Mouse (Mus musculus) heart, embryonic 11.5 days (tissue): ENCODE data around the gene Dmap1. TPM values are rescaled to one million over a fixed set of nuclear protein-coding genes. Genes with fewer than 3 reads are reported as not detected.

Experiments used
- ATAC-seq: fragments of 200-750 bp; cut with Nextera tagmentation; replicated peaks from 2 replicates; pipeline ENCODE4 v1.8.0; 2017; ENCODE audit warnings: moderate library complexity; ENCODE audit not compliant: insufficient number of reproducible peaks, low FRiP score, low TSS enrichment
- H3K27ac ChIP-seq: fragments of 300-500 bp; sonication (generic); 2 replicates; pipeline ENCODE4 v1.5.1; 2014; ENCODE audit warnings: mild to moderate bottlenecking, low read depth, low read length
- H3K27me3 ChIP-seq: fragments of 300-500 bp; sonication (generic); 2 replicates; pipeline ENCODE4 v1.6.1; 2014; ENCODE audit warnings: mild to moderate bottlenecking, low read length, mixed read lengths; ENCODE audit not compliant: control insufficient read depth, insufficient read depth
- H3K36me3 ChIP-seq: fragments of 300-500 bp; sonication (generic); 2 replicates; pipeline ENCODE4 v1.6.1; 2014; ENCODE audit warnings: mild to moderate bottlenecking, low read length, moderate library complexity, mixed read lengths; ENCODE audit not compliant: control insufficient read depth, insufficient read depth
- H3K4me1 ChIP-seq: fragments of 300-500 bp; sonication (generic); 2 replicates; pipeline ENCODE4 v1.6.1; 2014; ENCODE audit warnings: low read length; ENCODE audit not compliant: control insufficient read depth, insufficient read depth
- H3K4me2 ChIP-seq: fragments of 300-500 bp; sonication (generic); 2 replicates; pipeline ENCODE4 v1.6.1; 2014; ENCODE audit warnings: mild to moderate bottlenecking, moderate library complexity
- H3K4me3 ChIP-seq: fragments of 300-500 bp; sonication (generic); 2 replicates; pipeline ENCODE4 v1.5.1; 2014; ENCODE audit warnings: low read depth, low read length
- H3K9ac ChIP-seq: fragments of 300-500 bp; sonication (generic); 2 replicates; pipeline ENCODE4 v1.6.1; 2014; ENCODE audit warnings: mild to moderate bottlenecking, low read depth, low read length, moderate library complexity
- H3K9me3 ChIP-seq: fragments of 300-500 bp; sonication (generic); replicated peaks from 2 replicates; pipeline ENCODE4 v1.6.1; 2016; ENCODE audit warnings: low read length; ENCODE audit not compliant: control insufficient read depth
- WGBS: fragments of 180-500 bp; shearing (Covaris S2); extraction: QIAGEN DNeasy Blood & Tissue Kit; methylation state at CpG from one replicate; pipeline ENCODE4 v1.1.7; 2014; ENCODE audit not compliant: insufficient replicate concordance; 5-methylcytosine and 5-hydroxymethylcytosine counted together
- polyA plus RNA-seq: library from polyadenylated mRNA; unstranded; fragments of >200 nt; fragmentation: Nextera tagmentation; extraction: Ambion mirVana; gene quantifications from 2 replicates; pipeline ENCODE4 v1.2.1, GENCODE M21; 2014

The Dmap1 gene
- polyA plus RNA-seq, 1 experiment from 2014 or later, result 53.0 TPM

DNA sequence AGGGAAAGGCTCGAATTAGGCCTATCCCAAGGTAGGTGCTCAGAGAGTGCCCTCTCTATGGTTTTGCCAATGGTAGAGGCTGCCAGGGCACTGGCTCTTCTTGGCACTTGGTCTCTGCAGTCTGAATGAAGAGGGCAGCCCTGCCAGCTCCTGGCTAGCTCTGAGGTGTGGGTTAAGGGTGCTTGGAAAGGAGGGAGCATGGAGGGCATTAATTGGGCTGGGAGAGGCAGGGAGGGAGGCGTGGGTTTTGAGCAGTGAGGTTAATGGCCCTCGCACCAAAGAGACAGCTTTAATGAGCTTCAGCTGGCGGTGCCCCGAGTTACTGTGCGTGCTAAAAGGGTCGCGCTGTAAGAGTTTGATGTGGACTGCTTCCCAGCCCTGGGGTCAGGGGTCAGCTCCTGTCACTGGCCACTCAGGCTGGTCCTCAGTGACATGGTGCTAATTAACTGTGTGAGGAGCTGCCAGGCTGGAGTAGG lies 30.4 kb downstream of the Dmap1 start:
- Histone ChIP-seq H3K9me3 (no peaks in the 10 kb centered on the region), H3K4me3 (no peak overlapping the region), H3K27ac (no peak overlapping the region), H3K4me1 (peaks cover 27% of the 10 kb centered on the region), H3K9ac (no peak overlapping the region), H3K36me3 (no peaks in the 10 kb centered on the region), H3K4me2 (no peak overlapping the region), H3K27me3 (no peaks in the 10 kb centered on the region)
- 41% methylated on average over 8 of the region's 8 CpGs for WGBS
- ATAC-seq, result no peak

DNA sequence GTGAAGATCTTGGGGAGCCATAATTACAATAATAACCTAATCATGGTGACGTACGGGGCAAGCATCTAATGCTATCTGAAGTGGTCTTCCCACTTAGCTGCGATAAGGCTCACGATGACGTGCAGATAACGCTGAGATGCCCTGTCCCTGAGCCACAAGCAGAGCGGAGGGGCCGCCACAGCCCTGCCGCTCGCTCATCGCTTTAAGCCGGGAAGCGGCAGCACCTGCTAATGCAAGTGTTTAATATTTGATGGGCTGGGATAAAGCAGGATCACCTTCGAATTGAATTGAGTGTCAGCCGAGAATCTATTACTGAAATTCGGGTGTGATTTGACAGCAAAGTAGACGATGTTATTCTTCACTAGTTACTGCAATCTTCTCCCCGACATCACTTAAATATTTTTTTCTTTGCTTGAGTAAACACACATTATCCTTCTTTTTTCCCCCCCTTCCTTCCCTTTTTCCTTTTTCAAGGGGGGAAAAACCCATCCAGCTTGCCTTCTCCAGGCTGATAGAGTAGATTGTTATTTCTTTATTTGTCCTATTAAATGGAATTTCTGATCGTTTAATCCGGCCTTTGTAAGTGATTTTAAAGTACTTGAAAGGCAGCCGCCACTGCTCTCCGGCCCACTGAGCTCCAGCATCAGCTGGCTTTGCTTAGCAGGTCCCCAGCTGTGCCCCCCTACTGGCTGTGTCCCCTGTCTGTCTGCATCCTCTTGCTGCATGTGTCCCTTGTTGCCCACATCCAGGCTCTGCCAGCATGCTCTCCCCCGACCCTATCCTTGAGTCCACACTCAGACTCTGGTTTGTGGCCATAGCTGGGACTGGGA lies 34.9 kb downstream of the Dmap1 start:
- peaks cover 21% of the 10 kb centered on the region for H3K4me1 ChIP-seq
- H3K4me3 ChIP-seq, result no peak overlapping the region
- WGBS, result 48% methylated on average over 23 of the region's 23 CpGs
- H3K27me3 ChIP-seq, result no peaks in the 10 kb centered on the region
- ATAC-seq, result no peak
- no peaks in the 10 kb centered on the region for H3K36me3 ChIP-seq
- H3K9me3 ChIP-seq, result no peaks in the 10 kb centered on the region
- no peak overlapping the region for H3K27ac ChIP-seq
- no peak overlapping the region for H3K4me2 ChIP-seq
- 0 out of 2 replicates have a peak overlapping the region, but pooled peaks have one; percentile 10 for H3K9ac ChIP-seq

DNA sequence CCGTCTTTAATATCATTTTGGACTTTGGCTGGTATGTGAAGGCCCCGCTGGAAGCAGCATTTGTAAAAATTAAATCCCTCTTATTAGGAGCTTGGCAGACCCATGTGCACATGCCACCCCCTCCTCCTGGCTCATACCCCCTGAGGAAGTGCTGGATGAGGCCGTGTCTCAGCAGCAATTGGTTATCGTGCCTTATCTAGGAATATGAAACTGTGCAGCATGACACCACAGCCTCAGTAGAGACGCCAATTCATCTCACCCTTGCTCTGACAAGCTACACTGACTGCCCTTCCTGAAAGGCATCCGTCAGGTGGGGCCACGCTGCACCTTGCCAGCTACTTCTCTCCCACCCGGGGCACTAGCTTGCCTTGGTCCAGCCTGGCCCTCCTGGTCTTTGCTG lies 35.6 kb downstream of the Dmap1 start:
- Histone ChIP-seq H3K4me1 (peaks cover 18% of the 10 kb centered on the region), H3K36me3 (no peaks in the 10 kb centered on the region), H3K4me2 (no peak overlapping the region), H3K27ac (no peak overlapping the region), H3K27me3 (no peaks in the 10 kb centered on the region), H3K9me3 (no peaks in the 10 kb centered on the region), H3K9ac (no peak overlapping the region), H3K4me3 (no peak overlapping the region)
- no peak for ATAC-seq
- WGBS, result 55% methylated on average over 8 of the region's 8 CpGs

DNA sequence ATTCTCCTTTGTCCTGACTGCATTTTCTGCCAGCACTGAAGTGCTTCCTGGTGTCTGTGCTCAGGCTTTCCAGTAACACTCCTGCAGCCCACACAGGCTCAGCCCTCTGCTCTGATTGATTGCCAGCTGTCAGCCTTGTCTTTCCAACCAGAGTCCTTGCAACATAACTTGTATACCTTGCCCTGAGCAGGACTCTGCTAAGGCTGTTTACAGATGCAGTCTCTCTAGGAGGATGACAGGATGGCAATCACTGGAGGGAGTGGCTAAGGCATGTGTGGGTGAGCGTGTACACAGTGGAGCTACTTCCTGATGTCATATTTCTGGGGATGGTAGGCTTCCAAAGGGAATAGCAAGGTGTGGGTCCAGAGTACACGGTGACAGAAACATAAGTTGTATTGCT lies 36.2 kb downstream of the Dmap1 start:
- peaks cover 18% of the 10 kb centered on the region for H3K4me1 ChIP-seq
- ATAC-seq, result no peak
- 72% methylated on average over 2 of the region's 2 CpGs for WGBS

DNA sequence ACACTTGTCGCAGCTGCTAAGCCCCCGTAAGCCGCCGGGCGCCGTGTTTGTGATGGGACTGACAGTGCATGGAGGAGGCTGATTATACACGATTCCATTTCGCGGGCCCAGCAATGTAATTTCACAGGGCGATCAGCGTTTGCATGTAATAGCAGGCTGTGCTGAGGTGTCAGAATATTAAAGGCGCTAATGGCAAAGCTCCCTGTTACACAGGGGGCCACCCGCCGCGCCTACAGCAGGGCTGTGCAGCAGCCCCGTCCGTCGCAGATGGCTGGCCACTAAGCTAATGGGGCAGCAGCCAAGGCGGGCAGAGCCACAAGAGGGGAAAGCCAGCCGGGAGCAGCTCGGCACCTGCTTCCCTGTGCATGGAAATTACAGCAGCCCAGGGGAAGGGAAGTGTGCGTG lies 37.0 kb downstream of the Dmap1 start:
- H3K4me2 ChIP-seq, result peak overlapping the region; percentile 40; the same call in 1 of the 2 replicates

More for the DNA sequence above, 36.2 kb downstream of the Dmap1 start:
- H3K36me3 ChIP-seq, result no peaks in the 10 kb centered on the region; the same call in 1 of the 2 replicates
- no peak overlapping the region for H3K4me2 ChIP-seq
- no peak overlapping the region for H3K27ac ChIP-seq
- H3K27me3 ChIP-seq, result no peaks in the 10 kb centered on the region
- no peak overlapping the region for H3K4me3 ChIP-seq
- no peaks in the 10 kb centered on the region for H3K9me3 ChIP-seq
- no peak overlapping the region for H3K9ac ChIP-seq

DNA sequence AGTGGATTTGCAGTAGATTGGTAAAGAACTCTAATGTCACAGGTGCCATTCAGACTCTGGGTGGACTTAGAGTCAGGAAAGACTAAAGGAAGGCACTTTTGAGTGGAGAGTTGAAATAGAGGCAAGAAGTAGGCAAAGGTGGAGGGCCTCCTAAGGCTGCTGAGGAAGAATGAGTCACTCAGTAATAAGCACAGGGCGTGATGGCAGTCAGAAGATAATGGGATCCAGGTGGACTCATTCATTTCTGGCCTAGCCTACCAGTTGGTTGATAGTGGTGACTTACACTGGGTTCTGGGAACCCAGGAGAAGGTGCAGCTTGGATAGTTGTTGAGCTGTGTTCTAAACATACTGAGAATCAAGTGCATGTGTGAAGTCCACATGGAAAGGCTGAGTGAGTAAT lies 40.3 kb downstream of the Dmap1 start:
- H3K36me3 ChIP-seq, result no peaks in the 10 kb centered on the region; the same call in 1 of the 2 replicates
- peaks cover 24% of the 10 kb centered on the region for H3K4me1 ChIP-seq
- no peak overlapping the region for H3K4me2 ChIP-seq
- H3K27me3 ChIP-seq, result no peaks in the 10 kb centered on the region
- WGBS, result 79% methylated on average over 1 of the region's 1 CpGs
- ATAC-seq, result no peak
- no peak overlapping the region for H3K4me3 ChIP-seq
- no peaks in the 10 kb centered on the region for H3K9me3 ChIP-seq
- H3K27ac ChIP-seq, result no peak overlapping the region
- no peak overlapping the region for H3K9ac ChIP-seq

More for the DNA sequence above, 37.0 kb downstream of the Dmap1 start:
- no peak for ATAC-seq
- no peaks in the 10 kb centered on the region for H3K9me3 ChIP-seq
- peaks cover 20% of the 10 kb centered on the region for H3K4me1 ChIP-seq
- WGBS, result 53% methylated on average over 22 of the region's 22 CpGs
- H3K4me3 ChIP-seq, result no peak overlapping the region
- no peaks in the 10 kb centered on the region for H3K27me3 ChIP-seq
- no peaks in the 10 kb centered on the region; the same call in 1 of the 2 replicates for H3K36me3 ChIP-seq
- no peak overlapping the region for H3K27ac ChIP-seq
- H3K9ac ChIP-seq, result no peak overlapping the region

DNA sequence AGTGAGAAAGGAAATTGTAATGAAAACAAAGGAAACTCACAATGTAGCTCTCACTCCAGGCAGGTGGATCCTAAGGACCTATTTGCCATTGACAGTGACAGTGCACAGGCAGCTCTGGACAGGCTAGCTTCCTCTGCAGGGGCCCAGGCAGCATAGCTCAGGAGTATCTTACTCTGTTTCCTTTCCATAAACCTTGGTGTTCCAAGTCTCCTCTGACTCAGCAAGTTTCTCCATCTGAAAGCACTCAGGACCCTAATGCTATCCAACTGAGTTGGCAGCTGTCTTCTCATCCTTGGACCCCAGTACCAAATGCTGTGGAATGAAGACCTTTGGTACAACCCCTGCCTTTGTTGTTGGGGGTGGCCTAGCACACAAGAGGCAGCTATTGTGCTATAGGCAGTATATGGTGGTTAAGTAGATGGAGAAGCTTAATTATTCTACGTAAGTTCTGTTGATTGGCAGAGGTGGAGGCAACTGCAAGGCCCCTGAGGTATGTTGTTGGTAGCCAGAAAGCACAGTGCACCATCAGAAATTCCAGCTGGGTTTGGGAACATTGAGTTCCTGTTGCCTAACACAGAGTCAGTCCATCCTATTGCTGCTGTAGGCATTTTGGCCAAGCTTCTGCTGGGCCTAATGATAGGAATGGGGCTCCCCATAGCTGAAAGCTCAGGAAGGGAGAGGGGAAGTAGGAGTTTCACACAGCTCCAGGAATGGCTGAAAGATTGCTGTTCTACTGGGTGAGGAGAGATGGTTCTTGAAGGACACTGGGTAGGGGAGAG lies 41.0 kb downstream of the Dmap1 start:
- 94% methylated on average over 1 of the region's 1 CpGs for WGBS
- ATAC-seq, result no peak
- Histone ChIP-seq H3K4me1 (peaks cover 22% of the 10 kb centered on the region), H3K27ac (no peak overlapping the region), H3K9ac (no peak overlapping the region), H3K9me3 (no peaks in the 10 kb centered on the region), H3K4me2 (no peak overlapping the region), H3K27me3 (no peaks in the 10 kb centered on the region), H3K4me3 (no peak overlapping the region), H3K36me3 (no peaks in the 10 kb centered on the region; the same call in 1 of the 2 replicates)

DNA sequence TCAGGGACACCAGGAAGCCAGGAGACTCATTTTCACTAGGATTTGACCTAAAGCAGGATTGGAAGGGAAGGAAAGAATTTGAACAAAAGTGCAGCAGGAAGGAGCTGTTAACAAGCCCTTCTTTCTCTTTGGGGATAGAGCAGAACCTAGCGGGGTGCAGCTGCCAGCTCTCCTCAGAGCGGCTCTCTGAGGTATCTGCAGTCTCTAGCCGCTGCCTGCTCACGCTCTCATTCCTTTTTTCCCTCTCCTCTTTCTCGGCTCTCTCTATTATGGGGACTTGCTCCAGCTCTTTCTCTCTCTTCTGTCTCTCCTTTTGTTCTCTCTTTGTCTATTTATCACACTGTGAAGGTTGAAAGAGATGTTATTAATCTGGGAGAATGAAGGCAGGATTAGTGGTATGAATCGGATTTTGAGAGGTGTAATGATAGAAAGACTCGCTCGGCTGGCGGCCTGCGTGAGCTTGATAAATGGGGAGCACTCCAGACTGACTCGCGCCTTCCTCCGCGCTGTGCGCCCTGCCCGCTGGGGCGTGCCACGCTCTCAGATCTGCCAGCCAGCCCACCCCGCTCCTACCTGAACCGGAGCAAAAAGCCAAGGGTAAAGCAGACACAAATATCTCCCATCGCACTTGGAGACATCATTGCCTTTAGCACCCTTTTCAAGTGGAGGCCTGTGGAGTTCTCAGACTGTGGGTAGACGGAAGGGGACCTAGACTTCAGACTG lies 45.0 kb downstream of the Dmap1 start:
- Histone ChIP-seq H3K36me3 (no peaks in the 10 kb centered on the region; the same call in 1 of the 2 replicates), H3K27ac (no peak overlapping the region), H3K9me3 (no peaks in the 10 kb centered on the region), H3K4me2 (no peak overlapping the region), H3K4me1 (peaks cover 12% of the 10 kb centered on the region; the same call in 1 of the 2 replicates), H3K27me3 (no peaks in the 10 kb centered on the region), H3K4me3 (no peak overlapping the region), H3K9ac (no peak overlapping the region)
- ATAC-seq, result no peak
- 77% methylated on average over 22 of the region's 22 CpGs for WGBS
